Mouse (Mus musculus) mature B cell (primary cell): ENCODE measurements around the gene Clec3b.

Source experiments
- in situ Hi-C: fragments of 300-500 bp; cut with MboI; formaldehyde crosslinking; loops from 2 replicates; pipeline ENCODE4 v1.14.3; 2019

The Clec3b gene

GRCm38 (mm10) chr9:123150241-123151020 is at the start of gene Clec3b:
Clec3b (plus strand) TSS chr9:123150946.
- in situ Hi-C loops = no loop called here

GRCm38 (mm10) chr9:123103425-123103824 is 47.3 kb upstream of the Clec3b start:
- in situ Hi-C loops = no loop called here

DNA sequence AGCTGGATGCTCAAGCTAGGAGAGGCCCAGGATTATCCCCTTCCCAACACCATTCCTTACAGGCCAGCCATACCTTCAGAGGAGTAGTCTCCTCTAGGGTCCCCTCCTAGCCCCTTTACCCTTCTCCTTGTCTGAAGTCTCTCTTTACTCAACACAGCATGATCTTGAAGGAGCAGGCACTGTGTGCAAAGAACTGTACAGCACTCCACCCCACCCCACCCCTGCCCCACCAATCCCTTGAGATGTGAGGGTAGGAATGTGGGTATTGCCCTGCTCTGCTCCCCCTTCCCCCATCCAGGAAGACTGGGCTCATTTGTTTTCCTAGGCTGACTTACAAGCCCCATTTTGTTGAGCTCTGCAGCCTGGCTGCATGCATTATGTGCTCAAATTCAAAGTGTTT is 46.4 kb upstream of the Clec3b start:
- in situ Hi-C loops = no loop called here

GRCm38 (mm10) chr9:123107186-123107585 is 43.6 kb upstream of the Clec3b start:
- in situ Hi-C loops = no loop called here

DNA sequence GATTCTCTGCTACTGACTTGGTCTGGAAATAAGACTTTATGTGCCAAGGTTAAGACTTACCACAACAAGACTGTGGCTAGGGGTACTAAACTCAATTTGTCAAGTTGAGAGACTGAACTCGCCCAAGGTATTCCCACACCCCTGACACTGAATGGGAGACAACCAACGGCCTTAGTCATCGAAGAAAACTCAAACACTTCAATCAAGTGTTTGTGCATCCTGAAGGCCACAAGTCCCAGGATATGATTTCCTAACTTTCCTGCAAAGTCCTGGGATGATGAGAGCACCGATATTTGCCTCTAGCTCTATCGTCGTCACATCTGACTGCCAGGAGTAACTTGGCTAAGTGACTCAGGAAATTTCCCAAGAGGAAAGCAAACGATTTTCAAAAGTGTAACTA is 41.6 kb upstream of the Clec3b start:
- in situ Hi-C loops = no loop called here

DNA sequence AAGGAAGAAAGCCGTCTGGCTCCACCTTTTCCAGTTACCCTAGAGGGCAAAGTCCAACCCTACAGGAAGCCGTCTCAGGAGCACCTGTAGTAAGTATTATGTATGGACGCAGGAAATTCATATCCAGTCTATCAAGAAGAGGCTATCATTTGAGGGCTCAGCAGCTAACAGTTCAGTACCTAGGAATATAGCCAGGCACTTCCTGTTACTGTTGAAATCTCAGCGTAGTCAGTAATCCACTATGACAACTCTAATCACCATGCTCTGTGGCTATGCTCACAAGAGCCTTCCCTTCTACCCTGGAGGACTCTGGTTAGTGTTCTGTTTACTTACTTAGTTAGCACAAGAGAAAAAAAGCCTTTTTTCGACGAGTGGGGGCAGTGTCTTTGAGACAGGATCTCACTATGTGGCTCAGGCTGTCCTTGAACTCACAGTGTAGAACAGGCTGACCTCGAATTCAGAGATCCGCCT is 39.0 kb upstream of the Clec3b start:
- in situ Hi-C loops = no loop called here

DNA sequence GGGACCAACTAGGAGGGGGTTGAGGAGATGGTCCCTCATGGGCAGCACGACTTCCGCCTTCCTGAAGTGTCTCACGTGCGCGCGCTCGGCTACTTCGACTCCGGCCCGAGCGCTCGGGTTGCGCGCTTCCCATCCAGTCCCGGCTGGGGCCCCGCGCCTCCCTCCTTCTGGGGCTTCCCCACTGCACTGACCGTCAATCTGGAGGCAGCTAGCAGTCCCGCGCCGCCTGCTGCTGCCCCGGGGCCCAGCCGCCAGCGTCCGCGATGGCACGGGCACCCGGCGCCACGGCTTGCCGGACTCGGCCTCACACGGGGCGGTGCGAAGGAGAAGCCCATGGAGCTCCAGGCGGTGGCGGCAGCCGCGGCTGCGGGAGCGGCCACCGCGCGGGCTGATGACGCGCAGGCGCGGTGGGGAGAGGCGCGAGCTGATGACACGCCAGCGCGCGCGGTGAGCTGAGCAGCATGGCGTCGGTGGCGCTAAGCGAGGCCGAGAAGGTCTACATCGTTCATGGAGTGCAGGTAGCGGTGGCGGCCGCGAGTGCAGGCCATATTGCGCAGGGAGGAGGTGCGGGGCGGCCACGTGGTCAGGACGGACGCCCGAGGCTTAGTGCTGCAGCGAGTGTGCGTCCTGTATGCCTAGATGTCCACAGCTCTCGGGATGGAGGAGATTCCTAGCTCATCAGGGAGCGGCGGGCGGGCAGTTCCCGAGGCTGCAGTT is 37.8 kb upstream of the Clec3b start, which contains the start of the genes Zdhhc3 and Exosc7:
Gene Zdhhc3, minus strand, starts transcription at position 401 of the 717 bp plus-strand sequence.
Gene Exosc7, plus strand, starts transcription at position 411 of the 717 bp plus-strand sequence.
- in situ Hi-C loops = no loop called here

DNA sequence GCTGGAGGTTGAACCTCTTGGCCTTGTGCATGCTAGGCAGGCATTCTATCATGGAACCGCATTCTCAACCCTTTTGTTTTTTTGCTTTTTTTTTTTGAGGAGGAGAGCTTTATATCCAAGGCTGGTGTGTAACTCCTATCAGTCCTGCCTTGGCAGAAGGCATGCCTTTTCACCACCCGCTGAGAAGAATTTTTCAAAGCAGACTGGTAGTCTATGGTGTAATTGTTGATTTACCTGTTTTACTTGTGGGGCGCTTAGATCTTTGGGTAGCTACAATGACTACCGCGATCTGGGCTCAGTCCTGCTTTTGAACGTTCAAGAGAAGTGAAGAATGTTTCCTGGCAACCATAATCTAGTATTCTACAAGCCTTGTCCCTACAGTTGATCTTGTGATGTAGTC is 36.8 kb upstream of the Clec3b start:
- in situ Hi-C loops = no loop called here

DNA sequence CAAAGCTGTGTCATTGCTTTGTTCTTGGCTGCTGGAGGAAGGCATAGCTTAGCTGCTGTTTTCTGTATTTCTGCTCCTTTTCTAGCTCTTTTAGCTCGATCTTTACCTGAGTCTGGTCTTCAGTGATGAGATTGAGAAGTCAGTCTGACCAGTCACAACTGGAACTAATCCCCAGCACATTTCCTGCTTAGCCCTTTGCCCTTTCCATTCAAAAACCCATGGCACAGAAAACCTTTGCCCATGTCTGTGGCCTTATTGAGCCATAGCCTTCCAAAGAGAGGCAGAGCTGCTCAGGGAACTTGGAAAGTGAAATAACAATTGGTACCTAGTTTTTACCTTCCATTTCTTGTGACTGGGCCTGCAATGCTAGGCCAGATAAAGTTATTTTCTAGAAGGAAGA is 35.2 kb upstream of the Clec3b start:
- in situ Hi-C loops = no loop called here

DNA sequence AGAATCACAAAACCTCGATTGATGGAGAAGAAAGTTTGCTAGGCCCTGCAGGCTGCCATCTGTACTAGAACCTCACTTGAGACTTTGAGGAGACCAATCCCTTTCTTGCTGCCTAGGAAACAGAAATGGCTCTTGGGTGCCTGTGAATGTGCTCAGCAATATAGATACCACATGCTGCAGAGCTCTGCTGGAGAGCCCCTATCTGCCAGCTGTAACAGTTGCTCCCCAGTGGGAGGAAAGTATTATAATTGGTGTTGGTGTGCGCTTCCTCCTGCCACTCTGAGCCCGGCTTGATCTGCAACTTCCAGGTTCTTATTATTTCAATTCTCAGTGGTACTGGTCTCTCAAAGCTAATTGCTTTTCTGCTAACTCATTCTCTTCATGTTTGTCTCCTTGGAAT is 27.7 kb upstream of the Clec3b start:
- in situ Hi-C loops = no loop called here

- in situ Hi-C loops = no loop called here
These were observed 27.0 kb upstream of the Clec3b start for GRCm38 (mm10) chr9:123123571-123124412.

DNA sequence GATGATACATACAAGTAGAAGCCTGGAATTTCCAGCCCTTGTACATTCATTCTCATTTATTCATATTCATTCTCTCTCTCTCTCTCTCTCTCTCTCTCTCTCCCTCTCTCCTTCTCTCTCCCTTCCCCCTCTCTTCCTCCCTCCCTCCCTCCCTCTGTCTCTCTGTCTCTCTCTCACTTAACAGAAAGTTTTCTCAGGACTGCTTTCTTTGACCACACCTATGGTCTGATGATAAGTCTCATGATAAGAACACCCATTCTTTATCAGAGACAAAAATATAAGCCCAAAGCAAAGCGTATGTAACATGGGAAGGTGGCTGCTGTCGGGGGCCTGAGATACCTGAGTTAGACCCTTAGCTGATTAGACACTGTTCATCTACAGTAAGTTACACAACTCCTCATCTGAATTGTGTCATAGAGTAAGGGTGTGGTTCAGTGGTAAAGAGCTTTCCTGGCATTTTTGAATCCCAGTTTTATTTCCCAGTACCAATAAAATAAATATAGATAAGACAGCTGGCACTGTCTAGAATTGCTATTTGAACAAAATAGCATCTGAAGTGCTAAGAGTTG is 26.2 kb upstream of the Clec3b start:
- in situ Hi-C loops = no loop called here

DNA sequence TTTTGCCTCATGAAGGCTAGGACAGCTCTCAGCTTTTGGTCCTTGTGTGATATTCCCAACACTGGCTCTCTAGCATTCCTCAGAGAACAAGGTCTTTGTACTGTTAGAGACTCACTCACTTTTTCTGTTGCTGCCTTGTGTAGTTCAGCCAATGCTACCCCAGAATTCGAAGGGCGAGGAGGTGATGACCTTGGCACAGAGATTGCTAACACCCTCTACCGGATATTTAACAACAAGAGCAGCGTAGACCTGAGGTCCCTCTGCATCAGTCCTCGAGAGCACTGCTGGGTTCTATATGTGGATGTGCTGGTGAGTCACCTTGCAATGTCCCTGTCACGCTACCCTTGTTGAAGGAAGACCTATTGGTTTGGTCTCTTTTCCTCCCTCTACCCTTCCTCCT is 23.1 kb upstream of the Clec3b start:
- in situ Hi-C loops = no loop called here

DNA sequence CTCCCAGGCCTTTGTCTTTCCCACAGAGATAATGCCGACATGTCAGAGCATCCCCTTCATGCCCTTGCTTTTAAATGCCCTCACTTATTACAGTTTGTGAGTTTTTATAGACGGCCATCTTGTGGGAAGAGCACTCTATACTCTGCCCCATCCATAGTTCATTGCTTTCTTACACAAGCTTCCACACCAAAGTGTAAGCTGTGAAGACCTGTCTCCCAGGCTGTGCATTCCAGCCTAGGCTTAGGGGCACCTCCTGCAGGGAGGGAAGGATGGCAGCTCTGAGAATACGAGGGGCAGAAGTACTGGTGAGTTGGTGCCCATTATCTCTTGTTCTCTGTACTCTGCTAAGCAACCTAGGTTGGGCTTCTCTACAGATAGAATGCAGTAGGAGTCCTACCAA is 17.8 kb upstream of the Clec3b start:
- in situ Hi-C loops = no loop called here

DNA sequence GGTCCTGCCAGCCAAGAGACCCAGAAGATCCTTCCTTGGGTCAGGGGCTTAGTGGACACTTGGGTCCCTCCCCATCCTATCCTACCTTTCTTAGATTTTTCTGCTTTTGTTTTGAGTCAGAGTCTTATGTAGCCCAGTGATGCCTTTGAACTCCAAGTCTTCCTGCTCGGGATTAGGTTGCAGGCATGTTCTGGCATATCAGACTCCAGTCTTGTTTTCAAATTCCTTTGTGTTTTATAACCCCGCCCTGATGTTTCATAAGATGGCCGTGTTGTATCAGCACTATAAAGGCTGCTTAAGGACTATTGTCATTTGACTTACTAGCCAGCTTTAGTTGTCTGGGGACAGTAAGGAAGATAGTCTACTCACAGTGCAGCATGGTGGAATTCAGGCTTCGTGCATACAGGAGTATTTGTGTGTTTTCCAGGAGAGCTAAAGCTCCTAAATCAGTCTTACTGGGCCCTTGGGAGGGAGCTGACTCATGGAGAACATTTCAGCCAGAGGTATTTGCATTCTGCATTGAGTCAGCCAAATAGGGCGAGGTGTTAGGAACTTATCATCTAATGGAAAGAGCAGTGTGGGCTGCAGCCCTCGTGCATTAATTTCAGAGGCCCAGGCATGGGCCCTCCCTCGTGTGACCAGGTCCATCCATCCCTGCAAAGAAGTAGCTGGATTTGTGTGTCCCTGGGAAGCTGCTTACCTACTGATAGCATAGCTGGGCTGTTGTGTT is 13.6 kb upstream of the Clec3b start:
- in situ Hi-C loops = no loop called here

- in situ Hi-C loops = no loop called here
These were observed 11.8 kb upstream of the Clec3b start for GRCm38 (mm10) chr9:123138891-123139474.

GRCm38 (mm10) chr9:123139887-123140614 is 10.7 kb upstream of the Clec3b start:
- in situ Hi-C loops = no loop called here

DNA sequence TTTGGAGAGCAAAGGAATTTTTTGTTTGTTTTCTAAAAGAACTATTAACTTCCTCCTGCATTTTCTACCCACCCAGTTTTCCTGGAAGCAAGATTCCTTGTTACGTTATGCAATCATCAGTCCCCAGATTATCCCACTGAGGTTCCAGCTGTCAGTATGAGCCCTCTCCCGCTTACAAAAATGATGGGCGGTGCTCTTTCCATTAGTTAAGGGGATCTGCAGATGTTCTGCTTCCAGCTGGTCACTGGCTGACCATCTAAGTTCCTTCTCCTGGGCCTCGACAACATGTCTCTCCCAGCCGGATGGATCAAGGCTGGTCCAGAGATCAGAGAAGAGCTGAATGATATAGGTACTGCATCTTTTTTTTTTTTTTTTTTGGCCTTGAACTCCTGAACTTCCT is 2.3 kb upstream of the Clec3b start:
- in situ Hi-C loops = no loop called here

- in situ Hi-C loops = no loop called here
These were observed 815 bp downstream of the Clec3b start for GRCm38 (mm10) chr9:123151561-123151960.

DNA sequence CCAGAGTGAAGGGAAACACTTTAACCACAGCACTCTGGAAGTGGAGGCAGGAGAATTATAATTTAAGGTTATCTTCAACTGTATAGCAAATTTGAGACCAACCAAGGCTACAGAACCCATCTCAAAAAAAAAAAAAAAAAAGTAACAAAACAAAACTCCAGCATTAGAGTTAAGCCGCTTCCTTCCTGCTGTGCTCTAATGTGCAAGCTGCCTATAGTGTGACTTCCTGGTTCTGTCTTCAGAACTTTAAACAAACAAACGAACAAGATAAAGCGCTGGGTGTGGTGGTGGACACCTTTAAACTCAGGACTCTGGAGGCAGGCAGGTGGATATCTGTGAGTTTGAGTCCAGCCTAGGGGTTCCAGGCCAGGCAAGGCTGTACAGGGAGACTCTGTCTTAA is 1.3 kb downstream of the Clec3b start:
- in situ Hi-C loops = no loop called here
